Mouse (Mus musculus) neural tube, embryonic 14.5 days (tissue): ENCODE results near the gene Gm27179. TPM values are rescaled to one million over a fixed set of nuclear protein-coding genes. Genes with fewer than 3 reads are reported as not detected.

ENCODE experiments used
- polyA plus RNA-seq: library from polyadenylated mRNA; unstranded; fragments of >200 nt; fragmentation: Nextera tagmentation; extraction: Ambion mirVana; gene quantifications from 2 replicates; pipeline ENCODE4 v1.2.1, GENCODE M21; 2014

Gene Gm27179
- polyA plus RNA-seq, 1 experiment from 2014 or later = not detected

Other genes with a start within 250 kb of the Gm27179 start
- 0.05 TPM in 1 of 2 replicates, not detected in the other for gene Synb, start 218.2 kb downstream of the Gm27179 start, polyA plus RNA-seq
- not detected in 2 replicates for gene Gm16867, start 9.2 kb downstream of the Gm27179 start, polyA plus RNA-seq
- 23.4 and 24.4 TPM in 2 replicates for gene Entpd4b, start 42.9 kb upstream of the Gm27179 start, polyA plus RNA-seq